Mouse (Mus musculus) bone marrow, adult 2 months (tissue): ENCODE data around the gene Polg2. TPM values are rescaled to one million over a fixed set of nuclear protein-coding genes. Genes with fewer than 3 reads are reported as not detected.

Experiments used
- H3K27ac ChIP-seq: fragments of 200-500 bp; 2 replicates; pipeline ENCODE4 v1.5.1; 2012; ENCODE audit warnings: low read depth, mild to moderate bottlenecking, control low read depth, inconsistent platforms, low read length; ENCODE audit not compliant: control insufficient read depth, poor library complexity, insufficient read depth
- H3K4me1 ChIP-seq: fragments of 200-500 bp; 2 replicates; pipeline ENCODE4 v1.6.1; 2011; ENCODE audit warnings: low read length; ENCODE audit not compliant: control insufficient read depth, insufficient read depth
- H3K4me3 ChIP-seq: fragments of 200-500 bp; replicated peaks from 2 replicates; pipeline ENCODE3; 2011; ENCODE audit warnings: mild to moderate bottlenecking, low read depth, low read length, control low read depth; ENCODE audit not compliant: control insufficient read depth
- CTCF ChIP-seq: fragments of 200-500 bp; IDR thresholded peaks from 2 replicates; pipeline ENCODE4 v1.5.1; 2011; ENCODE audit warnings: low read length, control low read depth; ENCODE audit not compliant: control insufficient read depth, insufficient read depth
- POLR2A ChIP-seq: fragments of 200-500 bp; IDR thresholded peaks from 2 replicates; pipeline ENCODE4 v1.6.1; 2011; ENCODE audit warnings: low read depth, mild to moderate bottlenecking, control low read depth, low read length, borderline replicate concordance; ENCODE audit not compliant: control insufficient read depth
- WGBS: fragments of 180-500 bp; shearing (Covaris S2); methylation state at CpG from one replicate; pipeline ENCODE4 v1.1.7; 2018; 5-methylcytosine and 5-hydroxymethylcytosine counted together
- polyA plus RNA-seq: library from polyadenylated mRNA; stranded (reverse); fragments of >200 nt; gene quantifications from 2 replicates; pipeline ENCODE4 v1.2.4, GENCODE M21; 2011; ENCODE audit warnings: low replicate concordance; ENCODE audit not compliant: missing spikeins, insufficient read depth, insufficient read length

Polg2 gene
- polyA plus RNA-seq, 1 experiment, result 4.9 TPM

DNA sequence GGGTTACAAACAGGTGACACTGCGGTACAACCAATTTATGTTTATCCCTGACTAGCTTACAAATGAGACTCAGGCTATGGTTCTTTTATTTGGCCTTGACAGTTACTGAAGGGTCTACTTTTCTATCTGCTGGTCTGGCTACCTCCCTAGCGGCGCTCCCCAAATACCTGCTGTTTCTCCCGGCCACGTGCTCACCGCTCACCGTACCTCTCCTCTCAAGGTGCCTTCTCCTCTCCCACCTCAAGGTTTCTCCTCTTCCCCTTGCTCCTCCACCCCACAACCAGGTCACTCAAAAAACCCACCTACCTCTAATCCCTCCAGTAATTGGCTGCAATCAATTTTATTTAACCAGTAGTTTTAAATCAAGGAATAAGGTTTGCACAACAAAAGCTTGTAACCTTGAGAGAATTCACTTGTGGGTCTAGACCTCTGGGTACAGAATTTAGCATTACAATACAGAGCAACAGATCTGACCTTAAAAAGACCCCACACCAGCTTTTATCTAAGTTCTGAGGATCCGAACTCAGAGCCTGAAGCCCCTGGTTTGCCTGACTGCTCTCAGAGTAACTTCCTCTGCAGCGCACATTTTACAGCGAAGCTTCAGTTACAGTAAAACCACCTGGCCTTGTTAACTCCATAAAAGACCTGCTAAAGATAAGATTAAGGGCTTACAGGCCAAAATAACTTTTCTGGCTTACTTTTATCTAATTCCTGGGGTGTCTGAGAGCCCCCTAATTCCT is 55.0 kb downstream of the Polg2 start:
- Histone ChIP-seq H3K4me1 (no peaks in the 10 kb centered on the region; the same call in 1 of the 2 replicates), H3K27ac (no peak overlapping the region), H3K4me3 (no peak overlapping the region)
- TF ChIP-seq POLR2A, result no peak
- no peak for TF ChIP-seq CTCF
- 86% methylated on average over 10 of the region's 10 CpGs for WGBS

- Histone ChIP-seq H3K27ac (no peak overlapping the region), H3K4me1 (no peaks in the 10 kb centered on the region; the same call in 1 of the 2 replicates), H3K4me3 (no peak overlapping the region)
- no peak for TF ChIP-seq POLR2A
- TF ChIP-seq CTCF, result no peak
- 89% methylated on average over 15 of the region's 15 CpGs for WGBS
Measured at GRCm38 (mm10) chr11:106723611-106724125, 55.7 kb downstream of the Polg2 start.

DNA sequence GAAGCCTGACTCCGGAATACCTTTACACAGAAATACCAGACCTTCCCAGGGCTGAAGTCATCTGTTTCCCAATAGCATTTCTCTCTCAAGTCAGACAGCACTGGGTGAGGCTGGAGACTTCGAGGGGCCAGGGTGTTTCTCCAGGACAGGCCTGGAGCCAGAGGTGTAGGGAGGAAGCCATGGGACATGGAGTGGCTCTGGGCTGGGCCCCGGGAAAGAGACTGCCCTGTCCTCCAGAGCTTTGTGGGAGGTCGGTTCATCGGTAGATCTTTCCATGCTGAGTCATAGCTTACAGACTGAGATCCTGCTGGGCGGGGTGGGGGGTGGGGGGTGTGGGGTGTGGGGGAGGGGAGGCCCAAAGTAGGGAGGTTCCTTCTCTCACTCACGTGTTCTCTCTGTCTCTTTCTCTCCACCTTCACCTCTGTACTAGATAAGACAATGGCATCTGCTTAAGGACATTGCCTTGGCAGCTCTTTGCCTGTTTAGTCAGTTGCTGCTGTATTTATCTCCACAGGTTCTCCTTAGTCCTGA is 56.4 kb downstream of the Polg2 start:
- 17% methylated on average over 7 of the region's 7 CpGs for WGBS
- no peak overlapping the region for H3K27ac ChIP-seq
- TF ChIP-seq POLR2A (no peak), CTCF (no peak)

GRCm38 (mm10) chr11:106720379-106720778 is 59.0 kb downstream of the Polg2 start:
- no peak overlapping the region for H3K27ac ChIP-seq
- H3K4me3 ChIP-seq, result no peak overlapping the region
- no peaks in the 10 kb centered on the region; the same call in 1 of the 2 replicates for H3K4me1 ChIP-seq
- WGBS, result 91% methylated on average over 8 of the region's 8 CpGs
- no peak for TF ChIP-seq POLR2A
- TF ChIP-seq CTCF, result no peak

More for the DNA sequence above, 56.4 kb downstream of the Polg2 start:
- H3K4me1 ChIP-seq, result no peaks in the 10 kb centered on the region; the same call in 1 of the 2 replicates
- H3K4me3 ChIP-seq, result no peak overlapping the region

Other genes with a start within 250 kb of the Polg2 start
- gene Tex2, start 166.1 kb downstream of the Polg2 start, polyA plus RNA-seq, result 9.2 and 19.2 TPM in 2 replicates
- gene Pecam1, start 28.9 kb downstream of the Polg2 start, polyA plus RNA-seq, result 21.7 and 33.5 TPM in 2 replicates
- 8.9 and 38.3 TPM in 2 replicates for gene Milr1, start 28.3 kb downstream of the Polg2 start, polyA plus RNA-seq
- 448 and 600 TPM in 2 replicates for gene Ddx5, start 9.6 kb upstream of the Polg2 start, polyA plus RNA-seq
- 39.6 and 53.9 TPM in 2 replicates for gene Cep95, start 9.7 kb upstream of the Polg2 start, polyA plus RNA-seq
- 12.4 and 34.6 TPM in 2 replicates for gene Smurf2, start 141.2 kb upstream of the Polg2 start, polyA plus RNA-seq
- gene Kpna2, start 220.0 kb upstream of the Polg2 start, polyA plus RNA-seq, result 46.9 and 70.5 TPM in 2 replicates
- gene 1810010H24Rik, start 246.1 kb upstream of the Polg2 start, polyA plus RNA-seq, result 0.90 TPM in 1 of 2 replicates, not detected in the other